Comparison of ENCODE assay signal across 25 mouse cellular contexts in genomic region chr4:43257040-43257439, GRCm38 (mm10). TPM values are rescaled to one million over a fixed set of nuclear protein-coding genes. Genes with fewer than 3 reads are reported as not detected.
DNase-seq lines count a peak whose midpoint lies in the region; ATAC-seq and TF ChIP-seq lines count a peak whose summit lies in the region.
"Had no signal": no experiment of that assay in that cellular context is flagged by ENCODE, and none has a peak within 500 bp of the region (broad histone marks: within the 10 kb centered on the region; RNA-seq: fewer than 3 reads in every experiment).

No protein-coding gene starts in this region.

- H3K4me1 ChIP-seq in MEL (ENCODE audit: control insufficient read depth in 1 of 2, insufficient read depth in 2 of 2, low read length in 2 of 2), result peaks cover 7 to 18% of the 10 kb centered on the region in 2 experiments

- no peak for TF ChIP-seq POLR2A in MEL (IDR thresholded peaks at IDR 0.05; ENCODE audit: control insufficient read depth in 1 of 2, insufficient read depth in 1 of 2, low read depth in 1 of 2, low read length in 2 of 2, poor library complexity in 1 of 2)

- H3K79me2 ChIP-seq in MEL (ENCODE audit: control insufficient read depth, insufficient read depth, low read length, poor library complexity), result no peaks in the 10 kb centered on the region

- H3K9ac ChIP-seq in MEL (ENCODE audit: control insufficient read depth, low read depth, low read length, poor library complexity, severe bottlenecking), result no peak overlapping the region
- H3K9ac ChIP-seq: forebrain, postnatal 0 days; heart, embryonic 13.5 days; hindbrain, embryonic 14.5 days had no signal

- TF ChIP-seq CTCF in layer of hippocampus, adult 2 months (conservative IDR thresholded peaks at IDR 0.05), result peak; percentile 46
- peak; percentile 33 to 59 (median 57) for TF ChIP-seq CTCF in MEL (IDR thresholded peaks at IDR 0.05 in 2 of 3, conservative IDR thresholded peaks at IDR 0.05 in 1 of 3; ENCODE audit: control insufficient read depth in 1 of 3, insufficient read depth in 1 of 3, low read depth in 2 of 3, low read length in 3 of 3, poor library complexity in 1 of 3, severe bottlenecking in 1 of 3)

- TF ChIP-seq RAD21 in MEL (IDR thresholded peaks at IDR 0.05; ENCODE audit: low read depth, low read length), result no peak; the same call in 1 of the 2 replicates

- no peaks in the 10 kb centered on the region for H3K9me3 ChIP-seq in MEL (replicated peaks; ENCODE audit: insufficient read depth, low read length)
- H3K9me3 ChIP-seq: forebrain, embryonic 10.5 days; heart, embryonic 13.5 days had no signal

- no peaks in the 10 kb centered on the region for H3K27me3 ChIP-seq in MEL (ENCODE audit: control insufficient read depth in 1 of 2, insufficient read depth in 2 of 2, low read length in 2 of 2)
- H3K27me3 ChIP-seq: heart, embryonic 13.5 days had no signal

- peaks cover 0 to 18% of the 10 kb centered on the region in 2 experiments; a peak in 2 of 4 replicates for H3K36me3 ChIP-seq in MEL (ENCODE audit: control insufficient read depth in 1 of 2, insufficient read depth in 2 of 2, low read length in 2 of 2)

- no peak for ATAC-seq in inflammation-experienced regulatory T-cells, adult 6 months
- ATAC-seq: activated CD4-positive, CD25-positive, alpha-beta regulatory T cell, adult 4 months; forebrain, embryonic 14.5 days; forebrain, postnatal 0 days; hindbrain, postnatal 0 days; intestine, postnatal 0 days had no signal

- no peak for TF ChIP-seq EP300 in MEL (IDR thresholded peaks at IDR 0.05; ENCODE audit: low read depth in 1 of 2, low read length in 2 of 2)

- H3K4me3 ChIP-seq in layer of hippocampus, adult 2 months, result no peak overlapping the region
- H3K4me3 ChIP-seq in MEL (ENCODE audit: control insufficient read depth in 1 of 2, insufficient read depth in 1 of 2, low read depth in 2 of 2, low read length in 2 of 2), result no peak overlapping the region
- H3K4me3 ChIP-seq: forebrain, embryonic 10.5 days; gastrocnemius, adult 2 months; heart, embryonic 13.5 days had no signal

- no peak overlapping the region for H3K27ac ChIP-seq in layer of hippocampus, adult 2 months
- H3K27ac ChIP-seq in MEL (ENCODE audit: control insufficient read depth, low read depth, low read length), result no peak overlapping the region
- H3K27ac ChIP-seq: forebrain, embryonic 10.5 days; gastrocnemius, adult 2 months; heart, embryonic 13.5 days; hindbrain, embryonic 14.5 days; hindbrain, postnatal 0 days had no signal

- DNase-seq in layer of hippocampus, adult 2 months (ENCODE audit: low spot score in 2 of 2), result no peak
- DNase-seq in layer of hippocampus, postnatal 14 days (ENCODE audit: low spot score in 2 of 2), result no peak
- peak; percentile 17 for DNase-seq in A20 (ENCODE audit: low read depth, low spot score)
- peak; percentile 70 for DNase-seq in MEL (ENCODE audit: low read depth, low spot score)
- no peak for DNase-seq in testis, postnatal 14 days (ENCODE audit: low spot score)
- no peak for DNase-seq in cerebellum, adult 9-10 months
- DNase-seq: adrenal gland, adult 8-10 months; adrenal gland, postnatal 25 days; cerebellum, adult 11-12 months; cerebellum, adult 8-10 months; cerebellum, postnatal 14 days; forebrain, postnatal 0 days; gastrocnemius, adult 2 months; gastrocnemius, postnatal 14 days; heart, adult 11 months; heart, postnatal 14 days; heart, postnatal 4 days had no signal

TF ChIP-seq in MEL, 35 proteins besides CTCF, POLR2A, EP300 and RAD21:
- TF ChIP-seq SIN3A (IDR thresholded peaks at IDR 0.05; ENCODE audit: low read length) (no peak), MYC (IDR thresholded peaks at IDR 0.05; ENCODE audit: low read depth, low read length) (no peak), HCFC1 (IDR thresholded peaks at IDR 0.05; ENCODE audit: low read depth, low read length) (no peak), ELF1 (IDR thresholded peaks at IDR 0.05; ENCODE audit: low read depth, low read length) (no peak), USF2 (IDR thresholded peaks at IDR 0.05; ENCODE audit: borderline replicate concordance in 1 of 2, insufficient read depth in 1 of 2, low read depth in 1 of 2, low read length in 2 of 2) (no peak), ETS1 (IDR thresholded peaks at IDR 0.05; ENCODE audit: low read depth, low read length) (no peak), POLR2AphosphoS5 (IDR thresholded peaks at IDR 0.05; ENCODE audit: borderline replicate concordance, low read depth, low read length) (no peak), SMC3 (IDR thresholded peaks at IDR 0.05; ENCODE audit: low read depth, low read length) (peak; percentile 25; the same call in 1 of the 2 replicates)
TF ChIP-seq in MEL: peak in this region for 1.

RNA-seq across cellular contexts. Expression of gene Atp8b5, which starts 9.9 kb away (rescaled TPM):
- under 1 TPM; 0.29 to 0.31 TPM for total RNA-seq in layer of hippocampus, adult 2 months (2021)
- total RNA-seq in layer of hippocampus, postnatal 14 days (2021), result under 1 TPM; 0.28 to 0.52 TPM
- 3.8 and 5.0 TPM in 2 replicates for total RNA-seq in MEL (2012; rRNA removed)
- 1 to 10 TPM in 1 of 2 experiments, not detected in 1; 4.9 TPM for polyA plus RNA-seq in MEL (2012; ENCODE audit: insufficient read depth in 1 of 2, insufficient read length in 2 of 2, low read depth in 1 of 2, low replicate concordance in 2 of 2, missing spikeins in 1 of 2)
- not detected for polyA plus RNA-seq in inflammation-experienced regulatory T-cells, adult 6 months (2017; shearing (Covaris generic))

Comparison
In these comparisons a context has a peak if more than half of its experiments do, and no peak if none do; other contexts are left out.
1. DNase-seq: peak in A20 (single experiment) and MEL (single experiment); none in layer of hippocampus, adult 2 months (0 of 2), layer of hippocampus, postnatal 14 days (0 of 2), testis, postnatal 14 days (single experiment) and cerebellum, adult 9-10 months (single experiment).